Mouse (Mus musculus): ENCODE measurements around the gene Alpk1. TPM values are rescaled to one million over a fixed set of nuclear protein-coding genes. Genes with fewer than 3 reads are reported as not detected.

The Alpk1 gene
- polyA plus RNA-seq, 1 experiment = 1.4 TPM

- H3K27me3 ChIP-seq (replicated peaks; ENCODE audit: control insufficient read depth, insufficient read depth, low read length) = peaks cover 17% of the 10 kb centered on the region
- WGBS = 7% methylated on average over 9 of the region's 9 CpGs
- TF ChIP-seq POLR2A (IDR thresholded peaks at IDR 0.05; ENCODE audit: low read depth, low read length) (no peak), CTCF (conservative IDR thresholded peaks at IDR 0.05; ENCODE audit: insufficient read depth, insufficient read length, low read depth, low read length) (no peak)
- DNase-seq = no peak
- H3K4me1 ChIP-seq (ENCODE audit: control insufficient read depth, insufficient read depth, low read length) = 0 out of 2 replicates have a peak, but pooled peaks cover 2% of the 10 kb centered on the region
- H3K27ac ChIP-seq (ENCODE audit: insufficient read depth, low read depth, low read length) = no peak overlapping the region
- H3K36me3 ChIP-seq (ENCODE audit: control insufficient read depth, insufficient read depth, low read length) = no peaks in the 10 kb centered on the region
- H3K4me3 ChIP-seq (ENCODE audit: insufficient read depth, low read depth, low read length) = no peak overlapping the region
Measured at GRCm38 (mm10) chr3:127627956-127628310, 152.4 kb downstream of the Alpk1 start.

- H3K36me3 ChIP-seq (ENCODE audit: control insufficient read depth, insufficient read depth, low read length) = no peaks in the 10 kb centered on the region
- peaks cover 16% of the 10 kb centered on the region for H3K27me3 ChIP-seq (replicated peaks; ENCODE audit: control insufficient read depth, insufficient read depth, low read length)
- H3K27ac ChIP-seq (ENCODE audit: insufficient read depth, low read depth, low read length) = no peak overlapping the region
- TF ChIP-seq CTCF (conservative IDR thresholded peaks at IDR 0.05; ENCODE audit: insufficient read depth, insufficient read length, low read depth, low read length) (no peak), POLR2A (IDR thresholded peaks at IDR 0.05; ENCODE audit: low read depth, low read length) (no peak)
- H3K4me1 ChIP-seq (ENCODE audit: control insufficient read depth, insufficient read depth, low read length) = 0 out of 2 replicates have a peak, but pooled peaks cover 2% of the 10 kb centered on the region
- H3K4me3 ChIP-seq (ENCODE audit: insufficient read depth, low read depth, low read length) = no peak overlapping the region
- no peak for DNase-seq
- 5% methylated on average over 28 of the region's 28 CpGs for WGBS
Measured at GRCm38 (mm10) chr3:127627151-127627955, 153.0 kb downstream of the Alpk1 start.

GRCm38 (mm10) chr3:127626524-127626923 lies 153.8 kb downstream of the Alpk1 start:
- Histone ChIP-seq H3K4me3 (ENCODE audit: insufficient read depth, low read depth, low read length) (no peak overlapping the region), H3K27me3 (replicated peaks; ENCODE audit: control insufficient read depth, insufficient read depth, low read length) (peaks cover 14% of the 10 kb centered on the region), H3K27ac (ENCODE audit: insufficient read depth, low read depth, low read length) (no peak overlapping the region), H3K36me3 (ENCODE audit: control insufficient read depth, insufficient read depth, low read length) (no peaks in the 10 kb centered on the region), H3K4me1 (ENCODE audit: control insufficient read depth, insufficient read depth, low read length) (0 out of 2 replicates have a peak, but pooled peaks cover 2% of the 10 kb centered on the region)
- 7% methylated on average over 3 of the region's 3 CpGs for WGBS
- TF ChIP-seq POLR2A (IDR thresholded peaks at IDR 0.05; ENCODE audit: low read depth, low read length) (no peak), CTCF (conservative IDR thresholded peaks at IDR 0.05; ENCODE audit: insufficient read depth, insufficient read length, low read depth, low read length) (no peak)
- DNase-seq = no peak

GRCm38 (mm10) chr3:127625701-127626399 lies 154.5 kb downstream of the Alpk1 start:
- Histone ChIP-seq H3K27ac (ENCODE audit: insufficient read depth, low read depth, low read length) (no peak overlapping the region), H3K4me3 (ENCODE audit: insufficient read depth, low read depth, low read length) (no peak overlapping the region), H3K27me3 (replicated peaks; ENCODE audit: control insufficient read depth, insufficient read depth, low read length) (peaks cover 14% of the 10 kb centered on the region), H3K36me3 (ENCODE audit: control insufficient read depth, insufficient read depth, low read length) (no peaks in the 10 kb centered on the region), H3K4me1 (ENCODE audit: control insufficient read depth, insufficient read depth, low read length) (0 out of 2 replicates have a peak, but pooled peaks cover 2% of the 10 kb centered on the region)
- WGBS = 4% methylated on average over 28 of the region's 28 CpGs
- DNase-seq = peak; percentile 15
- no peak for TF ChIP-seq POLR2A (IDR thresholded peaks at IDR 0.05; ENCODE audit: low read depth, low read length)
- TF ChIP-seq CTCF (conservative IDR thresholded peaks at IDR 0.05; ENCODE audit: insufficient read depth, insufficient read length, low read depth, low read length) = no peak

- Histone ChIP-seq H3K4me1 (ENCODE audit: control insufficient read depth, insufficient read depth, low read length) (0 out of 2 replicates have a peak, but pooled peaks cover 2% of the 10 kb centered on the region), H3K27ac (ENCODE audit: insufficient read depth, low read depth, low read length) (no peak overlapping the region), H3K36me3 (ENCODE audit: control insufficient read depth, insufficient read depth, low read length) (no peaks in the 10 kb centered on the region), H3K27me3 (replicated peaks; ENCODE audit: control insufficient read depth, insufficient read depth, low read length) (peaks cover 14% of the 10 kb centered on the region), H3K4me3 (ENCODE audit: insufficient read depth, low read depth, low read length) (no peak overlapping the region)
- DNase-seq = peak; percentile 60
- TF ChIP-seq CTCF (conservative IDR thresholded peaks at IDR 0.05; ENCODE audit: insufficient read depth, insufficient read length, low read depth, low read length) (peak; percentile 72), POLR2A (IDR thresholded peaks at IDR 0.05; ENCODE audit: low read depth, low read length) (no peak)
- WGBS = 1% methylated on average over 36 of the region's 36 CpGs
Measured at GRCm38 (mm10) chr3:127625296-127625695, 155.0 kb downstream of the Alpk1 start.

Other genes with a start within 250 kb of the Alpk1 start
- 1.6 and 2.6 TPM in 2 replicates for gene Larp7, start 227.2 kb downstream of the Alpk1 start, polyA plus RNA-seq (2012; rRNA removed)
- 0.23 and 0.25 TPM in 2 replicates for gene Zgrf1, start 227.0 kb downstream of the Alpk1 start, polyA plus RNA-seq (2012; rRNA removed)
- not detected in 2 replicates for gene Neurog2, start 147.4 kb downstream of the Alpk1 start, polyA plus RNA-seq (2012; rRNA removed)
- 2.9 and 4.1 TPM in 2 replicates for gene Tifa, start 9.3 kb upstream of the Alpk1 start, polyA plus RNA-seq (2012; rRNA removed)
- gene Ap1ar, start 57.0 kb upstream of the Alpk1 start, polyA plus RNA-seq (2012; rRNA removed) = 36.7 and 37.1 TPM in 2 replicates
- 2.4 and 3.6 TPM in 2 replicates for gene Fam241a, start 115.8 kb upstream of the Alpk1 start, polyA plus RNA-seq (2012; rRNA removed)

All from kidney, adult 2 months (tissue).